8 mouse cellular contexts compared by ENCODE assay signal in the genomic region with DNA sequence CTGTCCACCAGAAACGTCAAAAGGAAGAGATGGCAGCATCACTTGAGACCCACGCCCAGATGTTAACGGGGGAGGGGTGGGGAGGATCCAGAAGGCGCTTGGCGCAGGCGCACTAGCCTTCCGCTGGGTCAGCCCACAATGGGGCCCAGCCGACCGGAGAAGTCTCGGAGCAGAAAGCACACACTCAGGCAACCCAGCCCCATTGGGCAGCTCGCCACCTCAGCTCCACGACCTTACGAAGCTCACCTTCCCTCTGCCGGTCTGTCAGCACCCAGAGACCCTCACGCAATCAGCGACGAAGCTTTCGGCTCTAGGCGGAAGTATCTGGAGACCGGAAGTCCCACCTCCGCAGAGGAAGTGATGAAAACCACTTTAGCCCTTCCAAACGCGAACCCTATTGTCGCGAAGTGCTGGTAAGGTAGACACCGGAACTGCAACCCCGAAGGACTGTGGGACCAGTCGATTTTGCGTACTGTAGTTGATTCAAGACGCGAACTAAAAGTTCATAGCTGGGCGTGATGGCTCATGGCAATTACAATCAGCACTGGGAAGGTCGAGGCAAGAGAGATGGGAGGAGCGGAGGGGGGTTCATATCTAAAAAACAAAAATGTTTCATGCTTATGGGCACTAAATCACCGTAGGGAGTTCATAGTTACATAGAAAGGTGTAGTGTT. TPM values are rescaled to one million over a fixed set of nuclear protein-coding genes. Genes with fewer than 3 reads are reported as not detected.
A peak's percentile ranks its signal among the peaks of the same experiment; 100 is the strongest.
DNase-seq lines count a peak whose midpoint lies in the region; ATAC-seq lines count a peak whose summit lies in the region.

A gene (minus strand): TSS at position 347 of the 674 bp plus-strand sequence.

- H3K4me2 ChIP-seq in intestine, embryonic 14.5 days (ENCODE audit: low read length), result peak within 1 kb of the TSS; percentile 92

- peak within 1 kb of the TSS; percentile 89 for H3K9ac ChIP-seq in intestine, embryonic 14.5 days (ENCODE audit: low read length)

- peak within 1 kb of the TSS; percentile 75 for H3K4me3 ChIP-seq in intestine, embryonic 14.5 days (ENCODE audit: low read depth, low read length)

- H3K36me3 ChIP-seq in intestine, embryonic 14.5 days (ENCODE audit: control insufficient read depth, insufficient read depth, low read length), result no peaks in the 10 kb centered on the region

- H3K4me1 ChIP-seq in intestine, embryonic 14.5 days (replicated peaks; ENCODE audit: control insufficient read depth, insufficient read depth, low read length), result peaks cover 4% of the 10 kb centered on the region; the same call in 1 of the 2 replicates

- peak; percentile 93 to 98 for DNase-seq in adrenal gland, adult (ENCODE audit: inconsistent age in 2 of 2, low spot score in 1 of 2)
- DNase-seq in embryo, embryonic 10.5 days (ENCODE audit: low spot score), result peak; percentile 94
- DNase-seq in gastrocnemius, postnatal 25 days, result peak; percentile 86
- peak; percentile 96 for DNase-seq in intestine, embryonic 14.5 days (ENCODE audit: low spot score)
- DNase-seq in left cerebral cortex, postnatal 14 days (ENCODE audit: low spot score in 2 of 2), result peak; percentile 91 to 93
- DNase-seq in mesoderm, embryonic 11.5 days (ENCODE audit: low read depth, low spot score), result peak; percentile 93
- peak; percentile 87 to 90 for DNase-seq in right cerebral cortex, postnatal 36 days (ENCODE audit: low spot score in 2 of 2)
- DNase-seq in yolk sac, embryonic 10.5 days (ENCODE audit: low spot score), result peak; percentile 91

- intact Hi-C loops in left cerebral cortex, postnatal 14 days (cut with DNase I), result loop anchor here (5.0 kb wide), 1 partner anchor 87 kb away; a partner anchor contains a TSS

- WGBS in intestine, embryonic 14.5 days, result under 1% methylated on average over 35 of the region's 35 CpGs

- no peaks in the 10 kb centered on the region for H3K27me3 ChIP-seq in intestine, embryonic 14.5 days (replicated peaks; ENCODE audit: control insufficient read depth, insufficient read depth, low read length)

- peak within 1 kb of the TSS; percentile 95 for H3K27ac ChIP-seq in intestine, embryonic 14.5 days (ENCODE audit: low read depth)

- no peaks in the 10 kb centered on the region for H3K9me3 ChIP-seq in intestine, embryonic 14.5 days (ENCODE audit: control insufficient read depth, low read length)

- peak; percentile 94 for ATAC-seq in intestine, embryonic 14.5 days (replicated peaks; ENCODE audit: low FRiP score, low TSS enrichment, low read depth)

RNA-seq across cellular contexts. Expression of the gene that starts here (rescaled TPM):
- 10 to 100 TPM; 16.8 to 20.2 TPM for total RNA-seq in gastrocnemius, postnatal 25 days (2021)
- 45.0 and 55.9 TPM in 2 replicates for polyA plus RNA-seq in intestine, embryonic 14.5 days (2014; fragmentation: Nextera tagmentation; extraction: Ambion mirVana)
- total RNA-seq in left cerebral cortex, postnatal 14 days (2021), result 10 to 100 TPM; 60.1 to 66.9 TPM

Comparison
In these comparisons a context has a peak if more than half of its experiments do, and no peak if none do; other contexts are left out.
1. Peak in every context shown above with its lines: DNase-seq, ATAC-seq, H3K4me3 ChIP-seq and H3K27ac ChIP-seq.